Mouse (Mus musculus): ENCODE data around the gene Gm6040.

The Gm6040 gene

GRCm38 (mm10) chr8:20921971-20922370 is at the start of gene Gm6040:
Gene Gm6040 (minus strand): TSS chr8:20922071.
- no peak for DNase-seq

- DNase-seq: no peak
Measured at GRCm38 (mm10) chr8:20964531-20964930, 42.7 kb upstream of the Gm6040 start.

- no peak for DNase-seq
Measured at GRCm38 (mm10) chr8:20944610-20945009, 22.7 kb upstream of the Gm6040 start, which contains the start of gene AY761185. Gene AY761185 (minus strand): TSS chr8:20944710.

GRCm38 (mm10) chr8:20912288-20912687 is 9.6 kb downstream of the Gm6040 start:
- DNase-seq: peak; percentile 20

GRCm38 (mm10) chr8:20908256-20908655 is 13.6 kb downstream of the Gm6040 start:
- no peak for DNase-seq

- DNase-seq: no peak
Measured at GRCm38 (mm10) chr8:20907119-20907518, 14.8 kb downstream of the Gm6040 start.

- no peak for DNase-seq
Measured at GRCm38 (mm10) chr8:20902527-20902926, 19.3 kb downstream of the Gm6040 start, which contains the start of gene Gm15056. Gene Gm15056 (minus strand): TSS chr8:20902627.

- no peak for DNase-seq
Measured at GRCm38 (mm10) chr8:20892369-20892768, 29.5 kb downstream of the Gm6040 start, which contains the start of gene Defb33. Gene Defb33 (plus strand): TSS chr8:20892669.

GRCm38 (mm10) chr8:20874608-20875007 is 47.3 kb downstream of the Gm6040 start:
- DNase-seq: no peak

Data from lung, postnatal 10 days (tissue).